Mouse (Mus musculus): Measurements from ENCODE around the gene Gm2115. TPM values are rescaled to one million over a fixed set of nuclear protein-coding genes. Genes with fewer than 3 reads are reported as not detected.

Gene Gm2115
- polyA plus RNA-seq, 1 experiment from 2014 or later, result 1.3 TPM

Other genes starting within 250 kb of the Gm2115 start
- 7.6 and 9.3 TPM in 2 replicates for gene Arnt2, start 118.8 kb upstream of the Gm2115 start, polyA plus RNA-seq (2014; fragmentation: Nextera tagmentation; extraction: Ambion mirVana)
- gene Fah, start 77.8 kb downstream of the Gm2115 start, polyA plus RNA-seq (2014; fragmentation: Nextera tagmentation; extraction: Ambion mirVana), result 7.0 and 7.4 TPM in 2 replicates
- 149 and 179 TPM in 2 replicates for gene Zfand6, start 161.0 kb downstream of the Gm2115 start, polyA plus RNA-seq (2014; fragmentation: Nextera tagmentation; extraction: Ambion mirVana)

All from embryonic facial prominence, embryonic 14.5 days (tissue).